Mouse (Mus musculus): ENCODE results near the gene Ccdc38. TPM values are rescaled to one million over a fixed set of nuclear protein-coding genes. Genes with fewer than 3 reads are reported as not detected.
A peak's percentile ranks its signal among the peaks of the same experiment; 100 is the strongest.

The Ccdc38 gene
- polyA plus RNA-seq, 1 experiment from 2014 or later: 0.28 TPM

DNA sequence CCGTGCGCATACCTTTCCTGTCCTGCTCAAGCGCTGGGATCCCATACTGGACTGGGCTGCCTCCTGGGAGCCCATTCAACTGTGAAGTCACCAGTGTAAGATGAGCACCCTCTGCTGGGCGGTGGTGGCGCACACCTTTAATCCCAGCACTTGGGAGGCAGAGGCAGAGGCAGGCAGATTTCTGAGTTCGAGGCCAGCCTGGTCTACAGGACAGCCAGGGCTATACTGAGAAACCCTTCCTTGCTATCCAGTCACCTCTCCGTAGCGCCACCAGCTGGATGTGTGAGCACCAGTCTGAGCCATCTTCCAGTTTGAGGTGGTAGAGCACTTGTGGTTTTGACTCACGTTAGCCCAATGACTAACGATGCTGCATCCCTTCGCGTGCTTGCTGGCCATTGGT, 52.0 kb downstream of the Ccdc38 start:
- Histone ChIP-seq H3K4me1 (replicated peaks) (peaks cover 18% of the 10 kb centered on the region), H3K9me3 (no peaks in the 10 kb centered on the region), H3K4me2 (no peak overlapping the region), H3K9ac (no peak overlapping the region), H3K4me3 (no peak overlapping the region), H3K36me3 (no peaks in the 10 kb centered on the region), H3K27ac (replicated peaks) (no peak overlapping the region), H3K27me3 (peaks cover 5% of the 10 kb centered on the region; the same call in 1 of the 2 replicates)
- 60% methylated on average over 12 of the region's 12 CpGs for WGBS
- no peak for ATAC-seq (ENCODE audit: low read depth)

- Histone ChIP-seq H3K27ac (replicated peaks) (no peak overlapping the region), H3K9ac (peak overlapping the region; percentile 73), H3K36me3 (no peaks in the 10 kb centered on the region), H3K9me3 (no peaks in the 10 kb centered on the region), H3K4me1 (replicated peaks) (peaks cover 4% of the 10 kb centered on the region), H3K4me3 (peak overlapping the region; percentile 40), H3K27me3 (peaks cover 5% of the 10 kb centered on the region; the same call in 1 of the 2 replicates), H3K4me2 (peak overlapping the region; percentile 72)
- ATAC-seq (ENCODE audit: low read depth): peak; percentile 49
- WGBS: 2% methylated on average over 22 of the region's 22 CpGs
Observed at GRCm38 (mm10) chr10:93594022-93594482, 53.6 kb downstream of the Ccdc38 start.

DNA sequence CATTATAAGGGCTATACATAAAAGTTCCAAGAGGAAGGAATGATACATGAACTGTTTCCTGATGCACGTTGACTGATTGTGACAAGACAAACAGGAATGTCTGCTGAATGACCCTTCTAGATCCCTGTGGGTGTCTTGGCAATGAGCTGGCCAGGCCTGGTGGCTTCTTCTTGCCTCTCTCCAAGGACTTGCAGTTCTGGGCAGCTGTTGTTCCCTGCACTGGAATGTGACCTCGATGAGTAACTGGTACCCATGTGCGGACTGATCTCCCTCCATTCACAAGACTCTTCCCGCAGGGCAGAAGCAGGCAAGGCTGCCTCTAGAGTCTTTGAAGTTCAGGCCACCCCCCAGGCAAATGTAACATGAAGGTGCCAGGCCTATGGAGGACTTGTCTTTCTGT, 55.4 kb downstream of the Ccdc38 start:
- Histone ChIP-seq H3K27me3 (peaks cover 5% of the 10 kb centered on the region; the same call in 1 of the 2 replicates), H3K9me3 (no peaks in the 10 kb centered on the region), H3K4me3 (no peak overlapping the region), H3K4me2 (no peak overlapping the region), H3K4me1 (replicated peaks) (no peaks in the 10 kb centered on the region; the same call in 1 of the 2 replicates), H3K9ac (no peak overlapping the region), H3K27ac (replicated peaks) (no peak overlapping the region), H3K36me3 (no peaks in the 10 kb centered on the region)
- 66% methylated on average over 4 of the region's 4 CpGs for WGBS
- ATAC-seq (ENCODE audit: low read depth): no peak

DNA sequence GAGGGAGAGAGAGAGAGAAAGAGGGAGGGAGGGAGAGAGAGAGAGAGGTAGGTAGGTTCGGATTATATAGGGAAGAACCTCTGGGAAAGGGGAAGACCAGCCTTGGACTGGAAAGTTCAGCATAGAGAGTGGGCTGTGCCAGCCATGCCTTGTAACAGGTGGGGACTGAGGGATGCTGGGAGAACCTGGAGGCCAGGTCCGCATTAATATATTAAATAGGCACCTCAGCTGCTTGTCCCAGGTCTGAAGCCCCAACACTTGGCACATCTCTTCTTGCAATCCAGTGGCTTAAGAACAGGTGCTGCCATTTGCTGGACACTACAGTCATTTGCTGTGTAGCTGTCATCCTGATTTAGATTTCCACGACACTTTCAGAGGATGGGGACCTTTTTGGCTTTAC, 56.2 kb downstream of the Ccdc38 start:
- ATAC-seq (ENCODE audit: low read depth): no peak
- no peaks in the 10 kb centered on the region; the same call in 1 of the 2 replicates for H3K4me1 ChIP-seq (replicated peaks)
- 86% methylated on average over 3 of the region's 3 CpGs for WGBS
- no peak overlapping the region for H3K4me3 ChIP-seq
- no peak overlapping the region for H3K4me2 ChIP-seq
- H3K36me3 ChIP-seq: no peaks in the 10 kb centered on the region
- peaks cover 5% of the 10 kb centered on the region; the same call in 1 of the 2 replicates for H3K27me3 ChIP-seq
- no peak overlapping the region for H3K9ac ChIP-seq
- H3K27ac ChIP-seq (replicated peaks): no peak overlapping the region
- no peaks in the 10 kb centered on the region for H3K9me3 ChIP-seq

GRCm38 (mm10) chr10:93602309-93602708, 61.9 kb downstream of the Ccdc38 start:
- ATAC-seq (ENCODE audit: low read depth): no peak
- no peaks in the 10 kb centered on the region for H3K9me3 ChIP-seq
- no peak overlapping the region for H3K4me2 ChIP-seq
- H3K4me3 ChIP-seq: no peak overlapping the region
- no peak overlapping the region for H3K9ac ChIP-seq
- WGBS: 88% methylated on average over 5 of the region's 5 CpGs
- H3K27ac ChIP-seq (replicated peaks): no peak overlapping the region
- no peaks in the 10 kb centered on the region for H3K27me3 ChIP-seq
- H3K36me3 ChIP-seq: no peaks in the 10 kb centered on the region
- H3K4me1 ChIP-seq (replicated peaks): no peaks in the 10 kb centered on the region

DNA sequence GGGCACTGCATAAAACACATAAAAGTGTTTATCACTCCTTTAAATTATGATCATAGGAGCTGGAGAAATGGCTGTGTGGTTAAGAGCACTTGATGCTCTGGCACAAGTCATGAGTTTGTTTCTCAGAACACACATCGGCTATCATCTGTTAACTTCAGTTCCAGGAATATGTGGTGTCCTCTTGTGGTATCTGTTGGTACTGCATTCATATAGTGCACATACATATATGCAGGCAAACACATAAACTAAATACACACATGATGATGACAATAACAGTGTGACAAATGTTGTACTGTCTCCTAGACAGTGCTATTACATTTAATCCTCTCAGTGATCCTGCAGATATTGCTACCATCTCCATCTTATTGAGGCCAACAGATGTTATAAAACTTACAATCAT, 62.8 kb downstream of the Ccdc38 start:
- no peaks in the 10 kb centered on the region for H3K9me3 ChIP-seq
- no peak for ATAC-seq (ENCODE audit: low read depth)

GRCm38 (mm10) chr10:93606326-93606725, 65.9 kb downstream of the Ccdc38 start:
- Histone ChIP-seq H3K9me3 (no peaks in the 10 kb centered on the region), H3K4me1 (replicated peaks) (no peaks in the 10 kb centered on the region), H3K27ac (replicated peaks) (no peak overlapping the region), H3K36me3 (no peaks in the 10 kb centered on the region), H3K9ac (no peak overlapping the region), H3K4me3 (no peak overlapping the region), H3K27me3 (no peaks in the 10 kb centered on the region), H3K4me2 (no peak overlapping the region)
- no peak for ATAC-seq (ENCODE audit: low read depth)
- WGBS: 93% methylated on average over 9 of the region's 9 CpGs

More for the DNA sequence above, 62.8 kb downstream of the Ccdc38 start:
- no peak overlapping the region for H3K9ac ChIP-seq
- H3K27me3 ChIP-seq: no peaks in the 10 kb centered on the region
- H3K36me3 ChIP-seq: no peaks in the 10 kb centered on the region
- no peak overlapping the region for H3K4me2 ChIP-seq
- 96% methylated on average over 1 of the region's 1 CpGs for WGBS
- no peaks in the 10 kb centered on the region for H3K4me1 ChIP-seq (replicated peaks)
- H3K4me3 ChIP-seq: no peak overlapping the region
- no peak overlapping the region for H3K27ac ChIP-seq (replicated peaks)

DNA sequence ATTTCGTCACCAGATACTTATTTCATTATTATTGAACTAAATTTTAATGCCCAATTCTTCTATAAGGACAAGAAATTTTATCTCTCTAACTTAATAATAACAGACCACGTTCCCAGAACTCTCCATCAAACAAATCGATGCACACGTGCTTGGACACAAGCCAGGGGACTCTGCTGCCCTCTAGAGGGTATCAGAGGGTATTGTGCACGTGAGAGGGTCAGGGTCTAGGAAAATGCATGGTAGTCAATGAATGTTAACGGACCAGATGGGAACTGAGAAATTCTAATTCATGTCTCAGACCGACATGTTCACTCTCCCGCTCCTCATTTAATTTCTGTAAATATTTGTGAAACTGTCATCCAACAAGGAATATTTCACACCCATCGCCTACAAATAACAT, 67.6 kb downstream of the Ccdc38 start:
- Histone ChIP-seq H3K9me3 (no peaks in the 10 kb centered on the region), H3K9ac (no peak overlapping the region), H3K27ac (replicated peaks) (no peak overlapping the region), H3K36me3 (no peaks in the 10 kb centered on the region), H3K27me3 (no peaks in the 10 kb centered on the region), H3K4me3 (no peak overlapping the region), H3K4me1 (replicated peaks) (no peaks in the 10 kb centered on the region), H3K4me2 (no peak overlapping the region)
- 54% methylated on average over 9 of the region's 9 CpGs for WGBS
- ATAC-seq (ENCODE audit: low read depth): no peak

GRCm38 (mm10) chr10:93609236-93609635, 68.8 kb downstream of the Ccdc38 start:
- Histone ChIP-seq H3K9ac (no peak overlapping the region), H3K4me2 (no peak overlapping the region), H3K4me1 (replicated peaks) (no peaks in the 10 kb centered on the region), H3K27me3 (no peaks in the 10 kb centered on the region), H3K27ac (replicated peaks) (no peak overlapping the region), H3K4me3 (no peak overlapping the region), H3K9me3 (no peaks in the 10 kb centered on the region), H3K36me3 (no peaks in the 10 kb centered on the region)
- 92% methylated on average over 7 of the region's 7 CpGs for WGBS
- ATAC-seq (ENCODE audit: low read depth): no peak

DNA sequence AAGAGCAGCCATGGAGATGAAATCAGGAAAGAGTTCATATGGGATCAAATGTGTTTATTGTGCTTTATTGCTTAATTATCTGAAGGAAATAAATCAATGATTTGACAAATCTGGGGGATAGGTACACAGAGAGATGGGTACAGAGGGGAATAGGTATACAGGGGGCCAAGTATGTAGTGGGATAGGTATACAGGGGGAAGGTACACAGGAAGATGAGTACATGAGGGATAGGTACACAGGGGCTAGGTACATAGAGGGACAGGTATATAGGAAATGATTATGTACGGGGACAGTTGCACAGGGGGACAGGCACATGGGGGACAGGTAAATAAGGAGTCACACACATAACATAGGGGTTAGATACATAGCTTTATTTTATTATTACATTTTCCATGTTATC, 70.5 kb downstream of the Ccdc38 start:
- ATAC-seq (ENCODE audit: low read depth): peak; percentile 67
- Histone ChIP-seq H3K4me2 (no peak overlapping the region), H3K27me3 (no peaks in the 10 kb centered on the region), H3K27ac (replicated peaks) (no peak overlapping the region), H3K4me3 (no peak overlapping the region), H3K9me3 (no peaks in the 10 kb centered on the region), H3K4me1 (replicated peaks) (no peaks in the 10 kb centered on the region), H3K36me3 (no peaks in the 10 kb centered on the region), H3K9ac (no peak overlapping the region)
- WGBS: 92% methylated on average over 1 of the region's 1 CpGs

DNA sequence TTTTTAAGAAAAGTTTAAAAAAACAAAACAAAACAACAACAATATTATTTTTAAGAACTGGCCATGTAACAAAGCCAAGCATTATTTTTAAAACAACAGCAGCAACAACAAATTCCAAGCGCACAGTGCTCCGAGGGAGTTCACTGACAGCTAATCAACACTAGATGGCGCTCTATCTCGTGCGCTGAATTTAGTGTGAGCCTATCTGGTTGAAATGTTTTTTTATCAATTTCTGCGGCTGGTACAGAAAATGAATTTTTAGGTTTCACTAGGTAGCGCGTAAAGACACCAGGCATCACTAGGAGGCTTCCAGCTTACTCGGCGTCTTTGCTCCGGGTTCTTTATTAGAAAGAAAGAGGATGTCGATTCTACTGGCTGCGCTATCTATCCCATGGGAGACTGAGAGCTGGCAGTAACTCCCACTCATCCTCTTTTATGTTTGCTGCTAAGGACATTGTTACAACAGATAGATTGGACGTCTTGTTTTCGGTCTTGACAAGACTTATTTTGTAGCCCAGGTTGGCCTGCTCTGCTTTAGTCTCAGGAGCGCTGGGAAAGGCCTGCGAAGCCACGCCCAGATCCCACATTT, 71.1 kb downstream of the Ccdc38 start:
- H3K4me3 ChIP-seq: peak overlapping the region; percentile 26
- no peak overlapping the region for H3K27ac ChIP-seq (replicated peaks)

GRCm38 (mm10) chr10:93614850-93615249, 74.4 kb downstream of the Ccdc38 start:
- H3K36me3 ChIP-seq: no peaks in the 10 kb centered on the region
- H3K27me3 ChIP-seq: no peaks in the 10 kb centered on the region
- H3K9ac ChIP-seq: no peak overlapping the region
- H3K9me3 ChIP-seq: no peaks in the 10 kb centered on the region
- ATAC-seq (ENCODE audit: low read depth): no peak
- WGBS: 82% methylated on average over 8 of the region's 8 CpGs
- no peaks in the 10 kb centered on the region for H3K4me1 ChIP-seq (replicated peaks)
- no peak overlapping the region for H3K4me2 ChIP-seq
- no peak overlapping the region for H3K4me3 ChIP-seq
- no peak overlapping the region for H3K27ac ChIP-seq (replicated peaks)

More for the DNA sequence above, 71.1 kb downstream of the Ccdc38 start:
- H3K4me1 ChIP-seq (replicated peaks): no peaks in the 10 kb centered on the region
- WGBS: 44% methylated on average over 18 of the region's 18 CpGs
- H3K9ac ChIP-seq: peak overlapping the region; percentile 47; the same call in 1 of the 2 replicates
- no peaks in the 10 kb centered on the region for H3K27me3 ChIP-seq
- no peaks in the 10 kb centered on the region for H3K36me3 ChIP-seq
- H3K4me2 ChIP-seq: peak overlapping the region; percentile 45
- peak; percentile 49; the same call in 1 of the 2 replicates for ATAC-seq (ENCODE audit: low read depth)
- no peaks in the 10 kb centered on the region for H3K9me3 ChIP-seq

Measured in neural tube, embryonic 13.5 days (tissue).